Mouse (Mus musculus) heart, embryonic 13.5 days (tissue): Measurements from ENCODE around the gene Rtbdn. TPM values are rescaled to one million over a fixed set of nuclear protein-coding genes. Genes with fewer than 3 reads are reported as not detected.

Experiments
- ATAC-seq: fragments of 200-750 bp; cut with Nextera tagmentation; 2 replicates; pipeline ENCODE4 v1.8.0; 2017; ENCODE audit warnings: moderate TSS enrichment; ENCODE audit not compliant: insufficient number of reproducible peaks, low FRiP score, low TSS enrichment; ENCODE audit errors: extremely low read depth
- H3K27ac ChIP-seq: fragments of 300-500 bp; sonication (generic); replicated peaks from 2 replicates; pipeline ENCODE4 v1.5.1; 2015; ENCODE audit warnings: moderate library complexity, mild to moderate bottlenecking, inconsistent platforms
- H3K27me3 ChIP-seq: fragments of 300-500 bp; sonication (generic); replicated peaks from 2 replicates; pipeline ENCODE4 v1.6.1; 2015; ENCODE audit warnings: mild to moderate bottlenecking, inconsistent platforms
- H3K36me3 ChIP-seq: fragments of 300-500 bp; sonication (generic); 2 replicates; pipeline ENCODE4 v1.6.1; 2015; ENCODE audit warnings: mild to moderate bottlenecking, inconsistent platforms
- H3K4me1 ChIP-seq: fragments of 300-500 bp; sonication (generic); 2 replicates; pipeline ENCODE4 v1.6.1; 2015; ENCODE audit warnings: inconsistent platforms
- H3K4me2 ChIP-seq: fragments of 300-500 bp; sonication (generic); 2 replicates; pipeline ENCODE4 v1.6.1; 2015; ENCODE audit warnings: inconsistent platforms, mild to moderate bottlenecking, moderate library complexity
- H3K4me3 ChIP-seq: fragments of 300-500 bp; sonication (generic); 2 replicates; pipeline ENCODE4 v1.5.1; 2015; ENCODE audit warnings: moderate library complexity, mild to moderate bottlenecking, inconsistent platforms
- H3K9ac ChIP-seq: fragments of 300-500 bp; sonication (generic); 2 replicates; pipeline ENCODE4 v1.6.1; 2015; ENCODE audit warnings: inconsistent platforms, mild to moderate bottlenecking, moderate library complexity
- H3K9me3 ChIP-seq: fragments of 300-500 bp; sonication (generic); 2 replicates; pipeline ENCODE4 v1.6.1; 2016; ENCODE audit warnings: inconsistent platforms
- WGBS: fragments of 180-500 bp; shearing (Covaris S2); methylation state at CpG from one replicate; pipeline ENCODE4 v1.1.7; 2015; ENCODE audit warnings: mixed read lengths; 5-methylcytosine and 5-hydroxymethylcytosine counted together
- polyA plus RNA-seq: library from polyadenylated mRNA; unstranded; fragments of >200 nt; fragmentation: Nextera tagmentation; extraction: Ambion mirVana; gene quantifications from 2 replicates; pipeline ENCODE4 v1.2.1, GENCODE M21; 2015

Gene Rtbdn
- polyA plus RNA-seq, 1 experiment from 2014 or later = 0.17 TPM

DNA sequence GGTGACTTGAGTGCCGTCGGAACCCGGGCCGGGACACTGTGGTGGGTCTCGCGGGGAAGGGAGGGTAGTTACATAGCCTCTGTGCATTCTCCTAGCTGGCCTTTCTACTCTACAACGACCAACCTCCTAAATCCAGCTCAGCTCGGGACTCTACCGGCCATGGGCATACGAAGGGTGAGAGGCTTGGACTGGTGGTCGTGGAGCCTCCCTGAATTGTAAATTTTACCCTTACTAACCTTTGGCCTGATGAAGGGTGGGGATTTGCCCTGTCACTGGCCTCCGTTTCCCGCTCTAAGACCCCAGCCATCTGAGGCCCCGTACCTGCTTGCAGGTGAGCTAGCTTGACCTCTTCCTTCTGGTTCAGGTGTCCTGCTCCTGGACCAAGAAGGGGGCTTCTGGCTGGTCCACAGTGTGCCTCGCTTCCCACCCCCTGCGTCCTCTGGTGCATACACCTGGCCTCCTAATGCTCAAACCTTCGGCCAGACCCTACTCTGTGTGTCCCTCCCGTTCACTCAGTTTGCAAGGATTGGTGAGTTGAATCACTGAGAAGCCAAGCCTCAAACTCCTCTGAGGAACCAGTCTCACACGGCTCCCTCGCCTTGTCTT is 37.5 kb upstream of the Rtbdn start:
- H3K27me3 ChIP-seq = peaks cover 62% of the 10 kb centered on the region
- peak overlapping the region; percentile 91 for H3K4me2 ChIP-seq
- 46% methylated on average over 20 of the region's 20 CpGs for whole genome bisulfite sequencing
- no peak for ATAC-seq
- peaks cover 4% of the 10 kb centered on the region; the same call in 1 of the 2 replicates for H3K9me3 ChIP-seq
- H3K36me3 ChIP-seq = no peaks in the 10 kb centered on the region
- peaks cover 18% of the 10 kb centered on the region for H3K4me1 ChIP-seq
- peak overlapping the region; percentile 85 for H3K9ac ChIP-seq
- peak overlapping the region; percentile 40; the same call in 1 of the 2 replicates for H3K27ac ChIP-seq
- H3K4me3 ChIP-seq = peak overlapping the region; percentile 59

DNA sequence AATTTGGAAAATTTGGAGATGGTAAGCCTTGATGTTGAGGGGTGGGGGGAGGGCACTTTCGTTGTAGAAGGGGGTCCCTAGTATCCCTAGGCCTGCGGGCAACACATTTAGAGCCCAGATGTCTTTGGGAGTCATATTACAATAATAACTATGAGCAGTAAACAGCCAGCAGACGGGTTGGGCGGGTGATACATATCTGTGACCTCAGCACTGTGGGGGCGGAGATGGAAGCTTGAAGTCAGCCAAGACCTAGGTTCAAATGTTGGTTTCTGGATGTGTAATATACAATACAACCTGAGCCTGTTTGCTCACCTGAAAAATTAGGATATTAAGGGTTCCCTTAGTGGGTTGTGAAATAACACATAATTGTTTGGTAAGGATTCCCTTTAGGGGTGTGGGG is 36.8 kb upstream of the Rtbdn start:
- Histone ChIP-seq H3K9me3 (peaks cover 5% of the 10 kb centered on the region; the same call in 1 of the 2 replicates), H3K4me1 (peaks cover 18% of the 10 kb centered on the region), H3K9ac (no peak overlapping the region), H3K27ac (no peak overlapping the region), H3K27me3 (peaks cover 62% of the 10 kb centered on the region), H3K4me3 (peak overlapping the region; percentile 59; the same call in 1 of the 2 replicates), H3K4me2 (peak overlapping the region; percentile 91; the same call in 1 of the 2 replicates), H3K36me3 (no peaks in the 10 kb centered on the region)
- 74% methylated on average over 5 of the region's 5 CpGs for WGBS
- no peak for ATAC-seq

- Histone ChIP-seq H3K36me3 (no peaks in the 10 kb centered on the region), H3K27ac (no peak overlapping the region), H3K9me3 (peaks cover 5% of the 10 kb centered on the region; the same call in 1 of the 2 replicates), H3K4me3 (no peak overlapping the region), H3K27me3 (peaks cover 68% of the 10 kb centered on the region), H3K4me1 (peaks cover 18% of the 10 kb centered on the region), H3K9ac (no peak overlapping the region), H3K4me2 (no peak overlapping the region)
- 78% methylated on average over 6 of the region's 6 CpGs for WGBS
- ATAC-seq = no peak
Observed at GRCm38 (mm10) chr8:84910551-84910950, 36.2 kb upstream of the Rtbdn start.

GRCm38 (mm10) chr8:84911854-84912253 is 34.9 kb upstream of the Rtbdn start:
- H3K27ac ChIP-seq = no peak overlapping the region
- WGBS = 79% methylated on average over 9 of the region's 9 CpGs
- peaks cover 5% of the 10 kb centered on the region; the same call in 1 of the 2 replicates for H3K9me3 ChIP-seq
- no peaks in the 10 kb centered on the region for H3K36me3 ChIP-seq
- 0 out of 2 replicates have a peak overlapping the region, but pooled peaks have one; percentile 94 for H3K4me2 ChIP-seq
- no peak overlapping the region for H3K4me3 ChIP-seq
- ATAC-seq = no peak
- H3K4me1 ChIP-seq = peaks cover 18% of the 10 kb centered on the region
- H3K9ac ChIP-seq = no peak overlapping the region
- peaks cover 81% of the 10 kb centered on the region for H3K27me3 ChIP-seq

DNA sequence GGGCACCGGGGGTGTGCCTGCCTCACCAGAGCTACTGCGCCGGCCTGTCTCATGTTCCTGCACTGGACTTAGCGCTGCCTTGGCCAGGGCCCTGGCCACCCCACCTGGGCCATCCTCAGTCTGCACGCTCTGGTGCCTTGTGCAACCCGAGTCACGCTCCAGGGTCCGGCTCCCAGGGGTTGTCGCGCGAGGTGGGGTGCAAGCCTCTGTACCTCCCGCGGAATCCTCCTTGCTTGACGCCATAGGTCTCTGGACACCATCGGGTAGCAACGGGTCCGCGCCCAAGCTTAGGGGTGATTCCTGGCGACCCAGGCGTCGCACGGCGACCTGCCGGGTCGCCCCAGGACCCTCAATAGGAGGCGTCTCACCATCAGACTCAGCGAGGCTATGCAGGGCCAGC is 34.4 kb upstream of the Rtbdn start:
- H3K9ac ChIP-seq = peak overlapping the region; percentile 74; the same call in 1 of the 2 replicates
- WGBS = 17% methylated on average over 27 of the region's 27 CpGs
- peaks cover 5% of the 10 kb centered on the region; the same call in 1 of the 2 replicates for H3K9me3 ChIP-seq
- no peak for ATAC-seq
- H3K4me2 ChIP-seq = peak overlapping the region; percentile 94
- peaks cover 86% of the 10 kb centered on the region for H3K27me3 ChIP-seq
- peaks cover 18% of the 10 kb centered on the region for H3K4me1 ChIP-seq
- peak overlapping the region; percentile 55 for H3K4me3 ChIP-seq
- H3K36me3 ChIP-seq = no peaks in the 10 kb centered on the region
- no peak overlapping the region for H3K27ac ChIP-seq

- peak overlapping the region; percentile 74 for H3K9ac ChIP-seq
- peak; percentile 53 for ATAC-seq
- no peaks in the 10 kb centered on the region for H3K36me3 ChIP-seq
- no peak overlapping the region for H3K27ac ChIP-seq
- peaks cover 92% of the 10 kb centered on the region for H3K27me3 ChIP-seq
- WGBS = under 1% methylated on average over 55 of the region's 55 CpGs
- H3K4me1 ChIP-seq = peaks cover 21% of the 10 kb centered on the region
- H3K4me3 ChIP-seq = peak overlapping the region; percentile 55
- peaks cover 5% of the 10 kb centered on the region; the same call in 1 of the 2 replicates for H3K9me3 ChIP-seq
- peak overlapping the region; percentile 94 for H3K4me2 ChIP-seq
Observed at GRCm38 (mm10) chr8:84912895-84913501, 33.8 kb upstream of the Rtbdn start.

DNA sequence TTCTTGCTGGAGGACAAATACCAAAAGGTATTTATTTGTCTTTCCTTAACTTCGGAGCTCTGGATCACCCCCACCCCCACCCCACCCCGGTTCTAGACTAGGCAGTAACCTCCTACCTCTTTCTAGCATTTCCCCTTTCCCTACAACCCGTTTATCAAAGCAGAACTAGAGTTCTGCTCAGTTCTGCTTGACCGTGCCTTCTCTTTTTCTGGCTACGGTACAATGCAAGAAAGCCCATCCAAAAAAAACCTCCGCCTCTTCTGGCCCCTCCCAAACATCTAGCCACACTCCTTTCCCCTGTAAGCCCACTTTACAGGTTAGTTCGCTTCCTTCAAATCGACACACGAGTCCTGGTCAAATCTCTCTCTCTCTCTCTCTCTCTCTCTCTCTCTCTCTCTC is 33.3 kb upstream of the Rtbdn start:
- Histone ChIP-seq H3K9ac (peak overlapping the region; percentile 74), H3K36me3 (no peaks in the 10 kb centered on the region), H3K27me3 (peaks cover 97% of the 10 kb centered on the region), H3K4me2 (peak overlapping the region; percentile 94), H3K9me3 (peaks cover 5% of the 10 kb centered on the region; the same call in 1 of the 2 replicates), H3K4me1 (peaks cover 21% of the 10 kb centered on the region), H3K4me3 (peak overlapping the region; percentile 55), H3K27ac (no peak overlapping the region)
- WGBS = 13% methylated on average over 9 of the region's 9 CpGs
- no peak for ATAC-seq

DNA sequence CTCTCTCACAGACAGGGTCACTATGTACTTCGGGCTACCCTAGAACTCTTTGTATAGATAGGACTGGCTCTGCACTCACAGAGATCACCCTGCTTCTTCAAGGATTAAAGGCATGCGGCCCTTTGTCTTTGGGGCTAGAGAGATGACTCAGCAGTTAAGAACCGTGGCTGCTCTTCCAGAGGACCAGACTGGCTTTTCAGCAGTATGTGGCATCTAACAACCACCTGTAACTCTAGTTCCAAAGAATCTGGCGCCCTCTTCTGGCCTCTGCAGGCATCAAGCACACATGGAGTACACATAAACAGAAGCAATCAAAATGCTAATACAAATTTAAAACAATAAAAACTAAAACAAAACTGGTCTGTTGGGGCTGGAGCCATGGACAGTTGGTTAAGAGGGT is 32.8 kb upstream of the Rtbdn start:
- H3K4me2 ChIP-seq = peak overlapping the region; percentile 94
- H3K27ac ChIP-seq = no peak overlapping the region
- H3K36me3 ChIP-seq = no peaks in the 10 kb centered on the region
- ATAC-seq = peak; percentile 23; the same call in 1 of the 2 replicates
- no peak overlapping the region for H3K9ac ChIP-seq
- H3K9me3 ChIP-seq = peaks cover 5% of the 10 kb centered on the region; the same call in 1 of the 2 replicates
- peaks cover 18% of the 10 kb centered on the region for H3K4me1 ChIP-seq
- peak overlapping the region; percentile 55; the same call in 1 of the 2 replicates for H3K4me3 ChIP-seq
- peaks cover 99% of the 10 kb centered on the region for H3K27me3 ChIP-seq
- WGBS = 40% methylated on average over 4 of the region's 4 CpGs

DNA sequence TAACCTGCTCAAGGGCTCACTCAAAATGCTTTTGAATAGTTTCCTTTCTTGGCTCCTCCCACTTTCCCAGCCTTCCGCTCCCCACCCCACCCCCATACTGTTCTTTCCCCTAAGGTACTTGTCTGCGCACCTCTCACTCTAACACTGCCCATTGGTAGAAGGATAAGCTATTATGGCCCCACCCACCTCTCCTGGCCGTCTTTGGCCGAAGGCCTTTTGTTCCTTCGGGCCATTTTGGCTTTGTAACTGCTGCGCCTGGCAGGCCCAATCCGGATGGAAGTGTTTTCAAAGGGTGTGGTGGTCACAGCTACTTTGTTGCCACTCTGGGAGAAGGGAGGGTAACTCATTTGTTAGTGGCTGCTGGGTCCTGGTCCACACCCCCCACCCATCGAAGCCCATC is 31.5 kb upstream of the Rtbdn start:
- no peaks in the 10 kb centered on the region for H3K36me3 ChIP-seq
- ATAC-seq = no peak
- no peak overlapping the region for H3K4me3 ChIP-seq
- peaks cover 98% of the 10 kb centered on the region for H3K27me3 ChIP-seq
- no peak overlapping the region for H3K9ac ChIP-seq
- peaks cover 5% of the 10 kb centered on the region; the same call in 1 of the 2 replicates for H3K9me3 ChIP-seq
- no peak overlapping the region for H3K27ac ChIP-seq
- 84% methylated on average over 8 of the region's 8 CpGs for WGBS
- no peak overlapping the region for H3K4me2 ChIP-seq
- peaks cover 17% of the 10 kb centered on the region for H3K4me1 ChIP-seq

- peaks cover 90% of the 10 kb centered on the region for H3K27me3 ChIP-seq
Observed at GRCm38 (mm10) chr8:84917781-84918180, 29.0 kb upstream of the Rtbdn start.

GRCm38 (mm10) chr8:84918646-84919045 is 28.1 kb upstream of the Rtbdn start:
- H3K4me2 ChIP-seq = no peak overlapping the region
- no peak overlapping the region for H3K4me3 ChIP-seq
- H3K36me3 ChIP-seq = no peaks in the 10 kb centered on the region
- H3K4me1 ChIP-seq = peaks cover 11% of the 10 kb centered on the region
- H3K27me3 ChIP-seq = peaks cover 86% of the 10 kb centered on the region
- H3K27ac ChIP-seq = no peak overlapping the region
- no peak overlapping the region for H3K9ac ChIP-seq
- WGBS = 80% methylated on average over 15 of the region's 15 CpGs
- H3K9me3 ChIP-seq = peaks cover 5% of the 10 kb centered on the region; the same call in 1 of the 2 replicates
- no peak for ATAC-seq

More at GRCm38 (mm10) chr8:84917781-84918180, 29.0 kb upstream of the Rtbdn start:
- H3K4me3 ChIP-seq = no peak overlapping the region
- H3K4me2 ChIP-seq = no peak overlapping the region
- no peaks in the 10 kb centered on the region for H3K36me3 ChIP-seq
- ATAC-seq = no peak
- peaks cover 19% of the 10 kb centered on the region for H3K4me1 ChIP-seq
- no peak overlapping the region for H3K27ac ChIP-seq
- WGBS = 22% methylated on average over 20 of the region's 20 CpGs
- no peak overlapping the region for H3K9ac ChIP-seq
- peaks cover 5% of the 10 kb centered on the region; the same call in 1 of the 2 replicates for H3K9me3 ChIP-seq
